Mouse (Mus musculus) liver, adult 2 months (tissue): ENCODE results near the gene Zfp119b. TPM values are rescaled to one million over a fixed set of nuclear protein-coding genes. Genes with fewer than 3 reads are reported as not detected.

Source experiments
- DNase-seq: peaks from one replicate; pipeline ENCODE4 v3.0.0-alpha.2; 2011; ENCODE audit warnings: low read depth, low spot score; ENCODE audit errors: extremely low read depth
- H3K27ac ChIP-seq: fragments of 200-500 bp; replicated peaks from 2 replicates; pipeline ENCODE4 v1.5.1; 2012; ENCODE audit warnings: low read depth, mild to moderate bottlenecking, control low read depth, inconsistent platforms, low read length; ENCODE audit not compliant: insufficient read depth
- H3K27me3 ChIP-seq: fragments of 200-500 bp; 2 replicates; pipeline ENCODE4 v1.6.1; 2012; ENCODE audit warnings: mild to moderate bottlenecking, moderate library complexity, low read length, inconsistent platforms; ENCODE audit not compliant: control insufficient read depth, insufficient read depth
- H3K36me3 ChIP-seq: fragments of 200-500 bp; 2 replicates; pipeline ENCODE4 v1.6.1; 2012; ENCODE audit warnings: low read length, inconsistent platforms; ENCODE audit not compliant: control insufficient read depth, insufficient read depth
- H3K4me1 ChIP-seq: fragments of 200-500 bp; 2 replicates; pipeline ENCODE4 v1.6.1; 2011; ENCODE audit warnings: low read length; ENCODE audit not compliant: control insufficient read depth, insufficient read depth
- H3K4me3 ChIP-seq: fragments of 200-500 bp; 2 replicates; pipeline ENCODE4 v1.5.1; 2011; ENCODE audit warnings: low read depth, mild to moderate bottlenecking, control low read depth, low read length, moderate library complexity; ENCODE audit not compliant: insufficient read depth
- H3K79me2 ChIP-seq: fragments of 200-500 bp; 2 replicates; pipeline ENCODE4 v1.6.1; 2012; ENCODE audit warnings: inconsistent platforms, mild to moderate bottlenecking, low read length, moderate library complexity; ENCODE audit not compliant: control insufficient read depth, insufficient read depth
- H3K9ac ChIP-seq: fragments of 200-500 bp; 2 replicates; pipeline ENCODE4 v1.6.1; 2012; ENCODE audit warnings: low read depth, mild to moderate bottlenecking, control low read depth, inconsistent platforms, low read length
- CTCF ChIP-seq: fragments of 200-500 bp; IDR thresholded peaks from 2 replicates; pipeline ENCODE4 v1.5.1; 2011; ENCODE audit warnings: low read depth, low read length, control low read depth
- POLR2A ChIP-seq: fragments of 200-500 bp; IDR thresholded peaks from 2 replicates; pipeline ENCODE4 v1.6.1; 2011; ENCODE audit warnings: low read length, control low read depth; ENCODE audit not compliant: insufficient read depth; ENCODE audit errors: extremely low read depth
- WGBS: fragments of 180-500 bp; shearing (Covaris S2); methylation state at CpG from one replicate; pipeline ENCODE4 v1.1.7; 2018; 5-methylcytosine and 5-hydroxymethylcytosine counted together
- polyA plus RNA-seq: library from polyadenylated mRNA; depleted of rRNA; stranded (reverse); fragments of >200 nt; gene quantifications from 2 replicates; pipeline ENCODE4 v1.2.3, GENCODE M21; 2012
- total RNA-seq: library from RNA; depleted of rRNA; stranded (reverse); fragments of >200 nt; gene quantifications from 2 replicates; pipeline ENCODE4 v1.2.3, GENCODE M21; 2014

The Zfp119b gene
- total and polyA plus RNA-seq, 2 experiments: 0.26 to 4.3 TPM

GRCm38 (mm10) chr17:55959946-55960740 is 10.8 kb upstream of the Zfp119b start:
- Histone ChIP-seq H3K4me3 (no peak overlapping the region), H3K27ac (no peak overlapping the region), H3K27me3 (no peaks in the 10 kb centered on the region)

GRCm38 (mm10) chr17:55958918-55959728 is 9.8 kb upstream of the Zfp119b start, which contains the start of gene Yju2:
Yju2 (plus strand) TSS chr17:55959099.
- Histone ChIP-seq H3K4me3 (peak within 1 kb of the TSS; percentile 84), H3K79me2 (no peaks in the 10 kb centered on the region), H3K27ac (peak within 1 kb of the TSS; percentile 94), H3K4me1 (peaks cover 10% of the 10 kb centered on the region), H3K9ac (peak within 1 kb of the TSS; percentile 78), H3K36me3 (no peaks in the 10 kb centered on the region), H3K27me3 (no peaks in the 10 kb centered on the region)
- WGBS: under 1% methylated on average over 45 of the region's 46 CpGs
- peak; percentile 93 for DNase-seq
- TF ChIP-seq CTCF: no peak
- TF ChIP-seq POLR2A: peak; percentile 39

More at GRCm38 (mm10) chr17:55959946-55960740, 10.8 kb upstream of the Zfp119b start:
- no peak for DNase-seq
- TF ChIP-seq POLR2A: no peak
- no peak for TF ChIP-seq CTCF
- Histone ChIP-seq H3K4me1 (peaks cover 10% of the 10 kb centered on the region), H3K36me3 (no peaks in the 10 kb centered on the region), H3K79me2 (no peaks in the 10 kb centered on the region), H3K9ac (no peak overlapping the region)
- WGBS: 79% methylated on average over 10 of the region's 10 CpGs

GRCm38 (mm10) chr17:55958584-55958886 is 9.2 kb upstream of the Zfp119b start:
- no peak for DNase-seq
- Histone ChIP-seq H3K36me3 (no peaks in the 10 kb centered on the region), H3K4me1 (peaks cover 10% of the 10 kb centered on the region), H3K79me2 (no peaks in the 10 kb centered on the region), H3K27me3 (no peaks in the 10 kb centered on the region), H3K4me3 (peak overlapping the region; percentile 19), H3K27ac (no peak overlapping the region), H3K9ac (peak overlapping the region; percentile 21; the same call in 1 of the 2 replicates)
- TF ChIP-seq CTCF (no peak), POLR2A (no peak)
- WGBS: 36% methylated on average over 2 of the region's 2 CpGs

- no peak for TF ChIP-seq POLR2A
- TF ChIP-seq CTCF: no peak
- Histone ChIP-seq H3K79me2 (no peaks in the 10 kb centered on the region), H3K9ac (peak overlapping the region; percentile 21; the same call in 1 of the 2 replicates), H3K4me1 (peaks cover 9% of the 10 kb centered on the region), H3K27ac (no peak overlapping the region), H3K27me3 (no peaks in the 10 kb centered on the region), H3K4me3 (no peak overlapping the region), H3K36me3 (no peaks in the 10 kb centered on the region)
- 83% methylated on average over 13 of the region's 13 CpGs for WGBS
- no peak for DNase-seq
These were observed 8.7 kb upstream of the Zfp119b start for GRCm38 (mm10) chr17:55957726-55958583.

- Histone ChIP-seq H3K4me3 (no peak overlapping the region), H3K9ac (no peak overlapping the region), H3K4me1 (peaks cover 7% of the 10 kb centered on the region), H3K79me2 (no peaks in the 10 kb centered on the region), H3K27me3 (no peaks in the 10 kb centered on the region), H3K36me3 (no peaks in the 10 kb centered on the region), H3K27ac (no peak overlapping the region)
- DNase-seq: peak; percentile 44
- 21% methylated on average over 9 of the region's 9 CpGs for WGBS
- no peak for TF ChIP-seq POLR2A
- peak; percentile 92 for TF ChIP-seq CTCF
These were observed 7.9 kb upstream of the Zfp119b start for GRCm38 (mm10) chr17:55957168-55957567.
